ENCODE assay signal across 1 mouse cellular context in genomic region chr12:87267682-87268081, GRCm38 (mm10).
TF ChIP-seq lines count a peak whose summit lies in the region.

No protein-coding gene starts in this region.

TF ChIP-seq in CH12.LX, 34 proteins besides CTCF, POLR2A, EP300 and RAD21 (continued from another document):
- TF ChIP-seq MEF2A (IDR thresholded peaks at IDR 0.05; ENCODE audit: borderline replicate concordance, low read depth, low read length): no peak
- TF ChIP-seq HCFC1 (IDR thresholded peaks at IDR 0.05; ENCODE audit: low read depth, low read length): peak; percentile 37; the same call in 1 of the 2 replicates
- 0 out of 2 replicates have a peak, but pooled peaks have one; percentile 32 for TF ChIP-seq TBP (conservative IDR thresholded peaks at IDR 0.05; ENCODE audit: low read depth, low read length)
- no peak for TF ChIP-seq USF1 (IDR thresholded peaks at IDR 0.05; ENCODE audit: low read depth, low read length)
